Mouse (Mus musculus): ENCODE data around the gene Scarf1. TPM values are rescaled to one million over a fixed set of nuclear protein-coding genes. Genes with fewer than 3 reads are reported as not detected.

Scarf1 gene
- total RNA-seq (2023): 1 to 10 TPM; 1.1 to 1.8 TPM

DNA sequence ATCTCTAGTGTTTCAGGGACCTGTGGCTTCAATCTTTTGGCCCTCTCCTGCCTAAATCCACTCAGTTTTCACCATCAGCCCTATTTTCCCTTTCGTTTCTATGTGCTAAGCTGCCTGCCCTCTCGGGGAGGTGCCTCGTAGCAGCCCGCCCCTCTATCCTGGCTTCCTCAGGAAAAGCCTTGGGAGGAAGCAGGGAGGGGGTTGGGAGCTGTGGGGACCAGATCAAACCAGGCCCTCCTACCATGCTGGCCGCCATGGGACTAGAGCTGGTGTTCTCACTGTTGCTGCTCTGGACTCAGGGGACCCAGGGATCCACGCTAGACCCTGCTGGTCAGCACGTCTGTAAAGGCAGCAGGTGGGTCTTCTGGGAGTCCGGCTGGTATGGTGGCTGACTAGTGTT is at the start of gene Scarf1:
Gene Scarf1, plus strand, starts transcription at position 205 of the 400 bp plus-strand sequence.

DNA sequence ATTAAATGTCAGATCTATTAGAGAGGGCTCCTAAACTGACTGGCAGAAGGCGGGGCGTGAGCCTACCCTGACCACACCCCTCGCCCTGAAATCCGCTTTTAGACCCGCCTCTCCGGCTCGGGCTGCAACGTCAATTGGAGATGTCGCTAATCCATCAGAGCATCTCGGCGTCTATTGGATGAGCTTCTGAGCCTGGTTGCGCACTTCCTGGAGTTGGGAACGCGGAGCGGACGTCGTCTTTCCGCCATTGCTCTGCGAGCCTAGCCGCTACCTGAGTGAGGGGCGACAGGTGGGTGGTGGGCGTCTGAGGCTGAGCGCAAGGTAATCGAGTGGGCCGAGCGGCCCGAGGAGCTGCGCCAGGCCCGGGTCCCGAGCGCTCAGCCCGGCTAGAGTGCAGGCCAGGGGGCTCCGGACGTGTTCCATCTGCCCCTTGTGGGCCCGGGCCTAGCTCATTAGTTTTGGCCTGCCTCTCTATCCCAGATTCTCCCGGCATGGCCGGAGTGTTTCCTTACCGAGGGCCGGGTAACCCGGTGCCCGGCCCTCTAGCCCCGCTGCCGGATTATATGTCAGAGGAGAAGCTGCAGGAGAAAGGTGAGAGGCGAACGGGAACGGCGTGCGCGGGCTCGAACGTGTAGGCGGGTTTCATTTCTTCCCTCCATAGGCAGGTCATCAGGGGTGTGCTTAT is 26.6 kb upstream of the Scarf1 start, which contains the start of gene Prpf8:
Gene Prpf8, plus strand, starts transcription at position 216 of the 685 bp plus-strand sequence.

DNA sequence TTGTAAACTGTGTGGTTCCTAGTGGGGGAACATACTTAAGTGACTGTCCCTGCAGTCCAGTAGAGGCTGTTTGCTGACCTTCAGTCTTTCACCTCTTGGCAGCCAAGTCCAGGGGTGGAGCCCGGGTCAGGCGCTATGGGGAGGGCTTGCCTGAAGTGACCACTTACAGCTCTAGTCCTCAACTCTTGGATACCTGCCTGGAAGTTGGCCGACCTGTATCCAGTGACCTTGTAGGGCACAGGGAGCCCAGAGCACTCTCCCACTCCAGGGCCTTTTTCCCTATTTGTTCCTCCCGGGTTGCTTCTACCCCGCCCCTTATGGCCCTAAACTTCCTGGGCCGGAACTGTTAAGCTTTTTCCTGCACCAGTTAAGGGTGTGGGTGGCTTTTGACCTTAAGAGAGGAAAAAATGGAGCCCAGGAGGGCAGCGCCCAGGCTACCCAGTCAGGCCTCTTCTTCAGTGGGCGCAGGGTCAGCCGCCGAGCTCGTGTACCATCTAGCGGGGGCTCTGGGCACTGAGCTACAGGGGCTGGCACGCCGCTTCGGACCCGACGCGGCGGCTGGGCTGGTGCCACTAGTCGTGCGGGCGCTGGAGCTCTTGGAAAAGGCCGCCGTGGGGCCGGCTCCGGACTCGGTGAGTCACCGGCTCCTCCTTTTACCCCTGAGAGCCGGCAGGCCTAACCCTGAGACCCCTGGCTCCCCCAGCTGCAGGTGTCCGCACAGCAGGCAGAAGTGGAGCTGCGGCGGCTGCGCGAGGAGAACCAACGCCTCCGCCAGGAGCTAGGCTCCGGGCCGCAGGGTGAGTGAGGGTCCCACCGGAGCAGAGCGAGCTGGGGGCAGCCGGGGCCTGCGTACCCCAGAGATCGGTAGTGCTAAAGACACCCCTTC is 3.4 kb upstream of the Scarf1 start, which contains the start of gene Rilp:
Gene Rilp, plus strand, starts transcription at position 354 of the 886 bp plus-strand sequence.

DNA sequence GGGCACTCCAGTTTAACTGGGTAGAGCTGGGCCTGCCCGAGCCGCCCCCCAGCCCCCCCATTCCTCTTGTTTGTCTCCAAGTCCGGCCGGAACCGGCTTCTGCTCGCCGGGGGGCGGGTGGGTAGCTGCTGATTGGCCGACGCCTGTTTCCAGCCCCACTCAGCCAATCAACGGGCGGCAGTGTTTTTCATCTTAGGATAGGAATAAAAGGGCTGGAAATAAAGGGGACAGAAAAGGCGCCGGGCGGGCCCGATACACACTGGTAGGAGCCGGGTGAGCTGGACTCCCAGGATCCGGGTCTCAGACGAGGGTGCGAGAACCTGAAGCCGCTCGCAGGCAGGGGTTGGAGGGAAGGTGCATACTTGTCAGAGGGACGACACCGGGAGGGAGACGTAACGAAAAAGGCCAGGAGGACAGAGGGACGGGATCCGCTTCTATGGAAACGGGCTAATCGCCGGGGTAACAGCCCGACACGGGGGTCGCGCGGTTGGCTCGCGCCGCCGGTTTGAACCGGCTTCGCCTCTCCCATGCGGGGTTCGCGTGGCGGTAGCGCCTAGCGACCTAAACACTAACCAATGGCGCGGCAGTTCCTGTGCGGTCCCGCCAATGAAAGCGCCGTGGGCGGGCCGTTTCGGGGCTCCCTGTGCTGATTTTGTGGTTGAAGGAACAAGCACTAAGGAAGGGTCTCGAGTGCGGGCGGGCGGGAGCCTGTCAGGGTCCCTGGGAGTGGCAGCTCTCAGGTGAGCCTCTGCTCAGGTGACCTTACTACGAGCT is 18.3 kb downstream of the Scarf1 start, which contains the start of gene Slc43a2:
Gene Slc43a2, plus strand, starts transcription at position 226 of the 774 bp plus-strand sequence.

Other genes starting within 250 kb of the Scarf1 start
- gene Rpa1, start 165.2 kb upstream of the Scarf1 start, total RNA-seq (2023): 10 to 100 TPM; 62.8 to 68.2 TPM
- gene Smyd4, start 165.1 kb upstream of the Scarf1 start, total RNA-seq (2023): 1 to 10 TPM; 2.8 to 5.0 TPM
- 10 to 100 TPM; 15.6 to 17.8 TPM for gene Serpinf1, start 90.8 kb upstream of the Scarf1 start, total RNA-seq (2023)
- under 1 TPM; 0.16 to 0.18 TPM for gene Serpinf2, start 73.9 kb upstream of the Scarf1 start, total RNA-seq (2023)
- 10 to 100 TPM; 24.7 to 27.7 TPM for gene Wdr81, start 58.8 kb upstream of the Scarf1 start, total RNA-seq (2023)
- gene Tlcd2, start 51.8 kb upstream of the Scarf1 start, total RNA-seq (2023): 1 to 10 TPM; 4.1 to 4.8 TPM
- gene Prpf8, start 26.7 kb upstream of the Scarf1 start, total RNA-seq (2023): 100 to 1,000 TPM; 101 to 114 TPM
- gene Rilp, start 3.4 kb upstream of the Scarf1 start, total RNA-seq (2023): under 1 TPM; 0.27 to 0.49 TPM
- 10 to 100 TPM; 61.0 to 72.2 TPM for gene Slc43a2, start 18.2 kb downstream of the Scarf1 start, total RNA-seq (2023)
- gene Pitpna, start 74.6 kb downstream of the Scarf1 start, total RNA-seq (2023): 100 to 1,000 TPM; 209 to 245 TPM
- 10 to 100 TPM; 92.0 to 92.2 TPM for gene Inpp5k, start 117.4 kb downstream of the Scarf1 start, total RNA-seq (2023)
- 10 to 100 TPM; 48.8 to 72.1 TPM for gene Myo1c, start 137.0 kb downstream of the Scarf1 start, total RNA-seq (2023)
- gene Crk, start 165.7 kb downstream of the Scarf1 start, total RNA-seq (2023): 10 to 100 TPM; 57.5 to 59.7 TPM
- 100 to 1,000 TPM; 188 to 231 TPM for gene Ywhae, start 219.3 kb downstream of the Scarf1 start, total RNA-seq (2023)

All from neutrophil, adult 59 days (primary cell).